Mouse (Mus musculus) E14TG2a.4 (cell line): ENCODE measurements at regions not wholly inside any gene's neighbourhood (a gene's known extent, or its start where the extent isn't known, plus 50 kb on each side); places are given as distances from the start of the nearest gene placed in this dataset.

Experiments used
- CTCF ChIP-seq: conservative IDR thresholded peaks from 2 replicates; pipeline ENCODE4 v1.5.1; 2014; ENCODE audit warnings: low read length
- NANOG ChIP-seq: IDR thresholded peaks from 2 replicates; pipeline ENCODE4 v1.6.1; 2014; ENCODE audit warnings: borderline replicate concordance, low read length, mixed read lengths
- POU5F1 ChIP-seq: IDR thresholded peaks from 2 replicates; pipeline ENCODE4 v1.6.1; 2014; ENCODE audit warnings: low read length, borderline replicate concordance

- TF ChIP-seq CTCF (no peak), POU5F1 (no peak), NANOG (no peak)
Measured at GRCm38 (mm10) chr7:136059896-136060295, 343.7 kb upstream of the Mki67 start.
